Mouse (Mus musculus): ENCODE results near the gene Akap13. TPM values are rescaled to one million over a fixed set of nuclear protein-coding genes. Genes with fewer than 3 reads are reported as not detected.

The Akap13 gene
- polyA plus RNA-seq, 1 experiment from 2014 or later: 52.9 TPM

- peak; percentile 82 for DNase-seq (ENCODE audit: low spot score)
- Histone ChIP-seq H3K27ac (ENCODE audit: low read length) (peak overlapping the region; percentile 74), H3K4me3 (ENCODE audit: low read depth, low read length) (no peak overlapping the region), H3K4me2 (replicated peaks; ENCODE audit: low read depth, low read length) (no peak overlapping the region), H3K4me1 (ENCODE audit: insufficient read depth, low read depth, low read length) (peaks cover 14% of the 10 kb centered on the region), H3K36me3 (ENCODE audit: insufficient read depth, low read length) (no peaks in the 10 kb centered on the region), H3K9me3 (ENCODE audit: low read length) (no peaks in the 10 kb centered on the region), H3K27me3 (replicated peaks; ENCODE audit: insufficient read depth, low read length) (no peaks in the 10 kb centered on the region), H3K9ac (replicated peaks; ENCODE audit: low read depth) (no peak overlapping the region)
- TF ChIP-seq EP300 (IDR thresholded peaks at IDR 0.05) (peak; percentile 83), CTCF (IDR thresholded peaks at IDR 0.05) (no peak)
- WGBS: 44% methylated on average over 7 of the region's 7 CpGs
- ATAC-seq: peak; percentile 78
Measured at GRCm38 (mm10) chr7:75470318-75470925, 15.1 kb downstream of the Akap13 start.

DNA sequence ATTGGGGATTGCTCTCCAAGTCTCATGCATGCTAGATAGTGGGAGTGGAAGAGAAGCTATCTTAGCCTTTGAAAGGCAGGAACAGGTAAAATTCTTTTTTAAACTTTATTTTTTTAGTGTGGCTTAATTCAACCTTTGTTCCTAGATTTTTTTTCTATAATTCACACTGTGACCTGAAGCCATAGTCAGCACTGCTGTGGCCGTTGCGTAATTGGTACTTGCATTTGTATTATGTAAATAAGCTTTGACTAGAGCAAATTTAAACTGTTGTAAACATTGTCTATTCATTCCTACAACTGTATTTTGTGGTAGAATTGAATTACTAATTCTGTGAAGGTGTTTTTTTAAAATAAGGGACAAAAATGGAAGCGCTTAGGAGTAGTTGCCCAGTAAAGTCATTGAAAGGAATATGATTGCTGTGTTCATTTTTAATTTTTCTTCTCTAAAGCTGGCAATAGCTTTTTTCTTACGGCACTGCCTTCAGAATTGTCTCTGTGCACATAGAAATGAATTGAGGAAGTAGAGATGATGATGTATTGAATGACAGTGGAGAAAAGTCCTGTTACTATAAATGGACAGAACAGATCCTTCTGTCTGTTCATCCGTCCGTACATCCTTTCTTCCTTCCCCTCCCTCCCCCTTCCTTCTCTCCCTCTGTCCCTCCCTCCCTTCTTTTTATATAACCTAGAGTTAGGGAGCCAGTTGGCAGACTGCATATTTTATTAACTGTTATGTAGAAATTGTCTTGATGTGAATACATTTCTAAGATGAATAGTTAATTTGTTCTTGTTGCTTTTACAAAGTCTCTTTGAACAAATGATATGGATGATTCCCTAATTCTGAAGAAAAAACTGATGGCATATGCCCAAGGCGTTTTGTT lies 17.2 kb downstream of the Akap13 start:
- TF ChIP-seq EP300 (IDR thresholded peaks at IDR 0.05): no peak
- H3K4me3 ChIP-seq (ENCODE audit: low read depth, low read length): no peak overlapping the region
- WGBS: 43% methylated on average over 7 of the region's 7 CpGs
- H3K27ac ChIP-seq (ENCODE audit: low read length): peak overlapping the region; percentile 55
- no peak overlapping the region for H3K4me2 ChIP-seq (replicated peaks; ENCODE audit: low read depth, low read length)
- H3K9ac ChIP-seq (replicated peaks; ENCODE audit: low read depth): no peak overlapping the region
- peaks cover 14% of the 10 kb centered on the region for H3K4me1 ChIP-seq (ENCODE audit: insufficient read depth, low read depth, low read length)
- DNase-seq (ENCODE audit: low spot score) (peak; percentile 69), ATAC-seq (peak; percentile 36; the same call in 1 of the 2 replicates)
- no peaks in the 10 kb centered on the region for H3K36me3 ChIP-seq (ENCODE audit: insufficient read depth, low read length)
- no peaks in the 10 kb centered on the region for H3K27me3 ChIP-seq (replicated peaks; ENCODE audit: insufficient read depth, low read length)
- no peaks in the 10 kb centered on the region for H3K9me3 ChIP-seq (ENCODE audit: low read length)

- Histone ChIP-seq H3K4me2 (replicated peaks; ENCODE audit: low read depth, low read length) (no peak overlapping the region), H3K27ac (ENCODE audit: low read length) (peak overlapping the region; percentile 55), H3K36me3 (ENCODE audit: insufficient read depth, low read length) (no peaks in the 10 kb centered on the region), H3K9ac (replicated peaks; ENCODE audit: low read depth) (no peak overlapping the region), H3K4me3 (ENCODE audit: low read depth, low read length) (no peak overlapping the region), H3K27me3 (replicated peaks; ENCODE audit: insufficient read depth, low read length) (no peaks in the 10 kb centered on the region), H3K4me1 (ENCODE audit: insufficient read depth, low read depth, low read length) (peaks cover 14% of the 10 kb centered on the region), H3K9me3 (ENCODE audit: low read length) (no peaks in the 10 kb centered on the region)
- DNase-seq (ENCODE audit: low spot score) (no peak), ATAC-seq (no peak)
- WGBS: 85% methylated on average over 1 of the region's 1 CpGs
- TF ChIP-seq EP300 (IDR thresholded peaks at IDR 0.05) (no peak), CTCF (IDR thresholded peaks at IDR 0.05) (no peak)
Measured at GRCm38 (mm10) chr7:75473294-75473693, 18.0 kb downstream of the Akap13 start.

GRCm38 (mm10) chr7:75474064-75474463 lies 18.7 kb downstream of the Akap13 start:
- no peak overlapping the region for H3K27ac ChIP-seq (ENCODE audit: low read length)
- H3K9me3 ChIP-seq (ENCODE audit: low read length): no peaks in the 10 kb centered on the region
- DNase-seq (ENCODE audit: low spot score): no peak
- H3K9ac ChIP-seq (replicated peaks; ENCODE audit: low read depth): no peak overlapping the region
- peaks cover 14% of the 10 kb centered on the region for H3K4me1 ChIP-seq (ENCODE audit: insufficient read depth, low read depth, low read length)
- ATAC-seq: no peak
- 54% methylated on average over 1 of the region's 1 CpGs for WGBS
- H3K4me2 ChIP-seq (replicated peaks; ENCODE audit: low read depth, low read length): no peak overlapping the region
- TF ChIP-seq CTCF (IDR thresholded peaks at IDR 0.05): no peak
- no peak for TF ChIP-seq EP300 (IDR thresholded peaks at IDR 0.05)
- no peak overlapping the region for H3K4me3 ChIP-seq (ENCODE audit: low read depth, low read length)
- H3K27me3 ChIP-seq (replicated peaks; ENCODE audit: insufficient read depth, low read length): no peaks in the 10 kb centered on the region
- no peaks in the 10 kb centered on the region for H3K36me3 ChIP-seq (ENCODE audit: insufficient read depth, low read length)

DNA sequence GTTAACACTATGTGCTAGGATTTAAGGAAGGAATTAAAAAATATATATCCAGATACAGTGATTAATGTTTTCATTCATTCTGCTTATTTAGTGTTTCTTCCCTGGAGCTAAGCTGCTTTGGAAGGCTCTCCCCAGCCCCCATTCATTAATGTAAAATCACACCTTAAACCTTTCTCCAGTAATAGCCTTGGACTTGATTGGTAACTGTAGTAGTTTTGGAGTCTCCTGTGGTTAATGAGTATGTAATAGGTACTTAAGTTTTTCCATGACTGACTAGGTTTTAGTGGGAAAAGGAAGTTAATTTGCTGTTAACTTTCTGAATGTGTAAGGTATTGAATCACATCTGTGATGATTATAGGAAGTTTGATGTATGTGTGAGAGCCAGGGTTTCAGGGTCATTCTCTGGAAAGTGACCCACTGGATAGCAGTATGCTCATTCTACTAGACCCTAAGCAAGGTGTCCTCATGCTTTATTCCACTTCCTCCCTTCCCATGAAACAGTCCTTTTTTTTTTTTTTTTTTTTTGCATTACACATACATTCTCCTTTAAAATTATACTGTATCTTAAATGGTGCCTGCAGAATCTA lies 19.3 kb downstream of the Akap13 start:
- ATAC-seq: no peak
- Histone ChIP-seq H3K36me3 (ENCODE audit: insufficient read depth, low read length) (no peaks in the 10 kb centered on the region), H3K27ac (ENCODE audit: low read length) (no peak overlapping the region), H3K9me3 (ENCODE audit: low read length) (no peaks in the 10 kb centered on the region), H3K4me1 (ENCODE audit: insufficient read depth, low read depth, low read length) (peaks cover 12% of the 10 kb centered on the region), H3K27me3 (replicated peaks; ENCODE audit: insufficient read depth, low read length) (no peaks in the 10 kb centered on the region), H3K4me2 (replicated peaks; ENCODE audit: low read depth, low read length) (no peak overlapping the region), H3K9ac (replicated peaks; ENCODE audit: low read depth) (no peak overlapping the region), H3K4me3 (ENCODE audit: low read depth, low read length) (no peak overlapping the region)
- DNase-seq (ENCODE audit: low spot score): no peak
- no peak for TF ChIP-seq EP300 (IDR thresholded peaks at IDR 0.05)
- no peak for TF ChIP-seq CTCF (IDR thresholded peaks at IDR 0.05)

- ATAC-seq (no peak), DNase-seq (ENCODE audit: low spot score) (no peak)
- no peak overlapping the region for H3K4me3 ChIP-seq (ENCODE audit: low read depth, low read length)
- no peaks in the 10 kb centered on the region for H3K36me3 ChIP-seq (ENCODE audit: insufficient read depth, low read length)
- H3K9ac ChIP-seq (replicated peaks; ENCODE audit: low read depth): no peak overlapping the region
- H3K4me2 ChIP-seq (replicated peaks; ENCODE audit: low read depth, low read length): no peak overlapping the region
- no peak overlapping the region for H3K27ac ChIP-seq (ENCODE audit: low read length)
- H3K9me3 ChIP-seq (ENCODE audit: low read length): no peaks in the 10 kb centered on the region
- H3K4me1 ChIP-seq (ENCODE audit: insufficient read depth, low read depth, low read length): 0 out of 2 replicates have a peak, but pooled peaks cover 3% of the 10 kb centered on the region
- TF ChIP-seq EP300 (IDR thresholded peaks at IDR 0.05): no peak
- no peak for TF ChIP-seq CTCF (IDR thresholded peaks at IDR 0.05)
- 89% methylated on average over 2 of the region's 2 CpGs for WGBS
- no peaks in the 10 kb centered on the region for H3K27me3 ChIP-seq (replicated peaks; ENCODE audit: insufficient read depth, low read length)
Measured at GRCm38 (mm10) chr7:75478060-75478459, 22.7 kb downstream of the Akap13 start.

Measured in lung, postnatal 0 days (tissue).